ENCODE assay signal across 19 mouse cellular contexts in the genomic region with DNA sequence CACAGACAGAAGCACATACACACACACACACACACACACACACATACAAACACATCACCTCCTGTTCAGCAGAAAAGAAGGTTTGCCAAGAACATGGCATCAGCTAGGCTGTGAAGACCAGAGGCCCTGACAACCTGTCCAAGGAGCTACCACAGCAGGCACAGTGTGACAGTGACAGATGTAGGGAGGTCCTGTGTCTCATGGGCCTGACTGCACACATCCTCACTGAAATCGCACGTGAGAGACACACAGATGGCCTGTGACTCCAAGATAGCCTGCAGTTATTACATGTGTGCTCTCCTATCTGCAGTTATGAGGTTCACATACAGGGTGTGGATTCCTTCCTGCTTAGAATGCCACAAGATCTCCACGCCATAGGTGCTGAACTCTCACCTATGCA.
DNase-seq lines count a peak whose midpoint lies in the region; ATAC-seq and TF ChIP-seq lines count a peak whose summit lies in the region.
"Had no signal": no experiment of that assay in that cellular context is flagged by ENCODE, and none has a peak within 500 bp of the region (broad histone marks: within the 10 kb centered on the region; RNA-seq: fewer than 3 reads in every experiment).

No protein-coding gene starts in this region.

- no peak for TF ChIP-seq CTCF in stomach, postnatal 0 days (IDR thresholded peaks at IDR 0.05; ENCODE audit: low read depth)

- H3K9ac ChIP-seq in hindbrain, embryonic 15.5 days: no peak overlapping the region
- no peak overlapping the region for H3K9ac ChIP-seq in stomach, embryonic 14.5 days (replicated peaks; ENCODE audit: low read depth, low read length)
- no peak overlapping the region for H3K9ac ChIP-seq in stomach, postnatal 0 days (ENCODE audit: low read length)
- peak overlapping the region; percentile 35; the same call in 1 of the 2 replicates for H3K9ac ChIP-seq in liver, embryonic 12.5 days
- H3K9ac ChIP-seq in stomach, embryonic 16.5 days (ENCODE audit: low read length): no peak overlapping the region
- H3K9ac ChIP-seq: neural tube, embryonic 13.5 days had no signal

- H3K27me3 ChIP-seq in hindbrain, embryonic 15.5 days: no peaks in the 10 kb centered on the region
- H3K27me3 ChIP-seq in hindbrain, embryonic 10.5 days (ENCODE audit: insufficient read depth, poor library complexity, severe bottlenecking): no peaks in the 10 kb centered on the region
- H3K27me3 ChIP-seq in stomach, embryonic 14.5 days (ENCODE audit: control insufficient read depth, insufficient read depth, low read length): no peaks in the 10 kb centered on the region
- no peaks in the 10 kb centered on the region for H3K27me3 ChIP-seq in stomach, postnatal 0 days (ENCODE audit: control insufficient read depth, insufficient read depth, low read length)
- H3K27me3 ChIP-seq in liver, embryonic 12.5 days (replicated peaks): no peaks in the 10 kb centered on the region
- no peaks in the 10 kb centered on the region for H3K27me3 ChIP-seq in stomach, embryonic 16.5 days (ENCODE audit: control insufficient read depth, insufficient read depth, low read length)
- H3K27me3 ChIP-seq: neural tube, embryonic 13.5 days had no signal

- ATAC-seq in hindbrain, embryonic 15.5 days (ENCODE audit: low FRiP score, low read depth): 0 out of 2 replicates have a peak, but pooled peaks have one; percentile 63
- ATAC-seq in stomach, embryonic 14.5 days (ENCODE audit: insufficient number of reproducible peaks, insufficient read depth, low FRiP score, low read depth): peak; percentile 40; the same call in 1 of the 2 replicates
- no peak for ATAC-seq in stomach, postnatal 0 days (ENCODE audit: low FRiP score, low TSS enrichment)
- peak; percentile 99 for ATAC-seq in liver, embryonic 12.5 days
- peak; percentile 29; the same call in 1 of the 2 replicates for ATAC-seq in stomach, embryonic 16.5 days (ENCODE audit: insufficient read depth, low FRiP score)
- ATAC-seq: inflammation-experienced regulatory T-cells, adult 6 months had no signal

- no peak for TF ChIP-seq EP300 in stomach, postnatal 0 days (optimal IDR thresholded peaks at IDR 0.05)

- no peak for DNase-seq in hindbrain, embryonic 10.5 days (ENCODE audit: low spot score)
- DNase-seq in stomach, postnatal 0 days (ENCODE audit: low spot score): no peak
- DNase-seq in gastrocnemius, adult 18-20 months (ENCODE audit: low spot score): no peak
- no peak for DNase-seq in kidney, postnatal 4 days
- DNase-seq: adrenal gland, adult 8-10 months; cerebellum, adult 9-10 months; heart, adult 2 months; kidney, postnatal 10 days; right cerebral cortex, postnatal 4 days; thymus, postnatal 36 days had no signal

- H3K27ac ChIP-seq in hindbrain, embryonic 15.5 days (replicated peaks): no peak overlapping the region
- no peak overlapping the region for H3K27ac ChIP-seq in hindbrain, embryonic 10.5 days
- H3K27ac ChIP-seq in stomach, embryonic 14.5 days (ENCODE audit: low read length): no peak overlapping the region
- H3K27ac ChIP-seq in stomach, postnatal 0 days (replicated peaks): no peak overlapping the region
- peak overlapping the region; percentile 81 for H3K27ac ChIP-seq in liver, embryonic 12.5 days
- H3K27ac ChIP-seq in stomach, embryonic 16.5 days (ENCODE audit: low read length): no peak overlapping the region
- H3K27ac ChIP-seq: embryonic facial prominence, embryonic 10.5 days; heart, adult 2 months; neural tube, embryonic 13.5 days had no signal

- H3K4me2 ChIP-seq in hindbrain, embryonic 15.5 days: no peak overlapping the region
- no peak overlapping the region for H3K4me2 ChIP-seq in stomach, embryonic 14.5 days (replicated peaks; ENCODE audit: low read depth, low read length)
- no peak overlapping the region for H3K4me2 ChIP-seq in stomach, postnatal 0 days (replicated peaks; ENCODE audit: low read depth)
- H3K4me2 ChIP-seq in liver, embryonic 12.5 days: peak overlapping the region; percentile 24; the same call in 1 of the 2 replicates
- no peak overlapping the region for H3K4me2 ChIP-seq in stomach, embryonic 16.5 days (ENCODE audit: low read depth, low read length)
- H3K4me2 ChIP-seq: neural tube, embryonic 13.5 days had no signal

- H3K36me3 ChIP-seq in hindbrain, embryonic 15.5 days: no peaks in the 10 kb centered on the region
- H3K36me3 ChIP-seq in hindbrain, embryonic 10.5 days: no peaks in the 10 kb centered on the region
- no peaks in the 10 kb centered on the region for H3K36me3 ChIP-seq in stomach, embryonic 14.5 days (ENCODE audit: control insufficient read depth, insufficient read depth, low read length)
- no peaks in the 10 kb centered on the region for H3K36me3 ChIP-seq in stomach, postnatal 0 days (ENCODE audit: control insufficient read depth, insufficient read depth, low read length)
- no peaks in the 10 kb centered on the region for H3K36me3 ChIP-seq in liver, embryonic 12.5 days
- no peaks in the 10 kb centered on the region for H3K36me3 ChIP-seq in stomach, embryonic 16.5 days (ENCODE audit: control insufficient read depth, insufficient read depth, low read length)
- H3K36me3 ChIP-seq: embryonic facial prominence, embryonic 10.5 days; G1E; neural tube, embryonic 13.5 days had no signal

- H3K4me1 ChIP-seq in hindbrain, embryonic 15.5 days (replicated peaks): no peaks in the 10 kb centered on the region
- H3K4me1 ChIP-seq in hindbrain, embryonic 10.5 days (replicated peaks): no peaks in the 10 kb centered on the region
- peaks cover 4% of the 10 kb centered on the region; the same call in 1 of the 2 replicates for H3K4me1 ChIP-seq in stomach, embryonic 14.5 days (ENCODE audit: control insufficient read depth, insufficient read depth, low read length)
- no peaks in the 10 kb centered on the region for H3K4me1 ChIP-seq in stomach, postnatal 0 days (replicated peaks; ENCODE audit: control insufficient read depth, insufficient read depth)
- peaks cover 12% of the 10 kb centered on the region; the same call in 1 of the 2 replicates for H3K4me1 ChIP-seq in liver, embryonic 12.5 days
- H3K4me1 ChIP-seq in stomach, embryonic 16.5 days (ENCODE audit: control insufficient read depth, insufficient read depth, low read length): no peaks in the 10 kb centered on the region
- H3K4me1 ChIP-seq: embryonic facial prominence, embryonic 10.5 days had no signal

- no peak overlapping the region for H3K4me3 ChIP-seq in hindbrain, embryonic 15.5 days
- H3K4me3 ChIP-seq in hindbrain, embryonic 10.5 days: no peak overlapping the region
- no peak overlapping the region for H3K4me3 ChIP-seq in stomach, embryonic 14.5 days (ENCODE audit: low read depth, low read length)
- no peak overlapping the region for H3K4me3 ChIP-seq in stomach, postnatal 0 days (ENCODE audit: low read depth, low read length)
- no peak overlapping the region; the same call in 1 of the 2 replicates for H3K4me3 ChIP-seq in liver, embryonic 12.5 days
- no peak overlapping the region for H3K4me3 ChIP-seq in stomach, embryonic 16.5 days (replicated peaks; ENCODE audit: low read length)
- H3K4me3 ChIP-seq: embryonic facial prominence, embryonic 10.5 days; erythroblast, embryonic 14.5 days; heart, adult 2 months; neural tube, embryonic 13.5 days had no signal

- H3K9me3 ChIP-seq in hindbrain, embryonic 15.5 days: no peaks in the 10 kb centered on the region
- no peaks in the 10 kb centered on the region for H3K9me3 ChIP-seq in hindbrain, embryonic 10.5 days
- no peaks in the 10 kb centered on the region for H3K9me3 ChIP-seq in stomach, embryonic 14.5 days (ENCODE audit: control insufficient read depth, low read depth, low read length)
- H3K9me3 ChIP-seq in stomach, postnatal 0 days (ENCODE audit: control insufficient read depth, low read length): no peaks in the 10 kb centered on the region
- no peaks in the 10 kb centered on the region for H3K9me3 ChIP-seq in liver, embryonic 12.5 days (replicated peaks)
- H3K9me3 ChIP-seq in stomach, embryonic 16.5 days (replicated peaks; ENCODE audit: control insufficient read depth, low read length): no peaks in the 10 kb centered on the region
- H3K9me3 ChIP-seq: embryonic facial prominence, embryonic 10.5 days; G1E; neural tube, embryonic 13.5 days had no signal

- WGBS in hindbrain, embryonic 15.5 days: 76% methylated on average over 3 of the region's 3 CpGs
- 85% methylated on average over 3 of the region's 3 CpGs for WGBS in hindbrain, embryonic 10.5 days
- 75% methylated on average over 3 of the region's 3 CpGs for WGBS in stomach, embryonic 14.5 days
- WGBS in stomach, postnatal 0 days: 76% methylated on average over 3 of the region's 3 CpGs
- 49% methylated on average over 3 of the region's 3 CpGs for WGBS in liver, embryonic 12.5 days (ENCODE audit: insufficient replicate concordance)
- 84% methylated on average over 3 of the region's 3 CpGs for WGBS in stomach, embryonic 16.5 days
